Mouse (Mus musculus) heart, embryonic 11.5 days (tissue): Measurements from ENCODE around the gene Zc3h13. TPM values are rescaled to one million over a fixed set of nuclear protein-coding genes. Genes with fewer than 3 reads are reported as not detected.

ENCODE experiments used
- ATAC-seq: fragments of 200-750 bp; cut with Nextera tagmentation; replicated peaks from 2 replicates; pipeline ENCODE4 v1.8.0; 2017; ENCODE audit warnings: moderate library complexity; ENCODE audit not compliant: insufficient number of reproducible peaks, low FRiP score, low TSS enrichment
- H3K27ac ChIP-seq: fragments of 300-500 bp; sonication (generic); 2 replicates; pipeline ENCODE4 v1.5.1; 2014; ENCODE audit warnings: mild to moderate bottlenecking, low read depth, low read length
- H3K27me3 ChIP-seq: fragments of 300-500 bp; sonication (generic); 2 replicates; pipeline ENCODE4 v1.6.1; 2014; ENCODE audit warnings: mild to moderate bottlenecking, low read length, mixed read lengths; ENCODE audit not compliant: control insufficient read depth, insufficient read depth
- H3K36me3 ChIP-seq: fragments of 300-500 bp; sonication (generic); 2 replicates; pipeline ENCODE4 v1.6.1; 2014; ENCODE audit warnings: mild to moderate bottlenecking, low read length, moderate library complexity, mixed read lengths; ENCODE audit not compliant: control insufficient read depth, insufficient read depth
- H3K4me1 ChIP-seq: fragments of 300-500 bp; sonication (generic); 2 replicates; pipeline ENCODE4 v1.6.1; 2014; ENCODE audit warnings: low read length; ENCODE audit not compliant: control insufficient read depth, insufficient read depth
- H3K4me2 ChIP-seq: fragments of 300-500 bp; sonication (generic); 2 replicates; pipeline ENCODE4 v1.6.1; 2014; ENCODE audit warnings: mild to moderate bottlenecking, moderate library complexity
- H3K4me3 ChIP-seq: fragments of 300-500 bp; sonication (generic); 2 replicates; pipeline ENCODE4 v1.5.1; 2014; ENCODE audit warnings: low read depth, low read length
- H3K9ac ChIP-seq: fragments of 300-500 bp; sonication (generic); 2 replicates; pipeline ENCODE4 v1.6.1; 2014; ENCODE audit warnings: mild to moderate bottlenecking, low read depth, low read length, moderate library complexity
- H3K9me3 ChIP-seq: fragments of 300-500 bp; sonication (generic); replicated peaks from 2 replicates; pipeline ENCODE4 v1.6.1; 2016; ENCODE audit warnings: low read length; ENCODE audit not compliant: control insufficient read depth
- WGBS: fragments of 180-500 bp; shearing (Covaris S2); extraction: QIAGEN DNeasy Blood & Tissue Kit; methylation state at CpG from one replicate; pipeline ENCODE4 v1.1.7; 2014; ENCODE audit not compliant: insufficient replicate concordance; 5-methylcytosine and 5-hydroxymethylcytosine counted together
- microRNA-seq: library from miRNA; unstranded; fragments of <30 nt; microRNA quantifications from one replicate; pipeline ENCODE4, GENCODE M21; 2016; ENCODE audit warnings: borderline number of aligned reads
- polyA plus RNA-seq: library from polyadenylated mRNA; unstranded; fragments of >200 nt; fragmentation: Nextera tagmentation; extraction: Ambion mirVana; gene quantifications from 2 replicates; pipeline ENCODE4 v1.2.1, GENCODE M21; 2014

Gene Zc3h13
- polyA plus RNA-seq, 1 experiment from 2014 or later: 20.2 TPM

DNA sequence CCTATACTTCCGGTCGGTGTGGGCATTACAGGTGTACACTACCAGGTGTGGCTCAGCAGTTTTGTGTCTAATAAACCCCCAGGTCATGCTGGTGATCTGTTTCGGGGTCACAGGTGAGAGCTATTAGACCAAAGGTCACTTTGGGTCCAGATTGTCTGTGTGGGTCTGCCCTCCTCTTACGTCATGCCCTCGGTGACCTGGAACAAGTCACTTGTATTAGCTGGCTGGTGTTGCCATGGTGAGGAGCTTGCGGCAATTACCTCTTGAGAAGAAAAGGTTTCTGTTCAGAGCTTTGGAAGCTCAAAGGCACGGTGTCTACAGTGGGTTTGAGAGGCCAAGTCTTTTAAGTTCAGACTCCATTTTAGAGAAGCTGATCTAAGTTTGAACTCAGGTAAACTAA is 93.4 kb downstream of the Zc3h13 start:
- ATAC-seq: no peak
- H3K9me3 ChIP-seq: no peaks in the 10 kb centered on the region
- no peaks in the 10 kb centered on the region for H3K36me3 ChIP-seq
- no peaks in the 10 kb centered on the region for H3K4me1 ChIP-seq
- H3K27me3 ChIP-seq: no peaks in the 10 kb centered on the region
- no peak overlapping the region for H3K4me2 ChIP-seq
- no peak overlapping the region for H3K4me3 ChIP-seq
- WGBS: 77% methylated on average over 7 of the region's 7 CpGs
- no peak overlapping the region for H3K27ac ChIP-seq
- H3K9ac ChIP-seq: no peak overlapping the region

Small RNAs within 50 kb of the gene (microRNA-seq; reads per million reads assigned to microRNA genes)
- not detected for gene Gm44482

Other genes with a start within 250 kb of the Zc3h13 start
- not detected in 2 replicates for gene Lrrc63, start 153.5 kb upstream of the Zc3h13 start, polyA plus RNA-seq
- gene Lcp1, start 153.3 kb upstream of the Zc3h13 start, polyA plus RNA-seq: 33.0 and 35.7 TPM in 2 replicates
- 1.1 TPM in 1 of 2 replicates, not detected in the other for gene Cpb2, start 42.1 kb upstream of the Zc3h13 start, polyA plus RNA-seq
- 0.04 and 0.13 TPM in 2 replicates for gene Siah3, start 171.6 kb downstream of the Zc3h13 start, polyA plus RNA-seq